Mouse (Mus musculus) fat pad, adult 2 months (tissue): Measurements from ENCODE around the gene Rbm43.

Source experiments
- DNase-seq: peaks from one replicate; pipeline ENCODE4 v3.0.0-alpha.2; 2011; ENCODE audit warnings: low read depth, low spot score; ENCODE audit errors: extremely low read depth

Rbm43 gene

GRCm38 (mm10) chr2:51934574-51935334 is at the start of gene Rbm43:
TSS of gene Rbm43 (minus strand) at chr2:51935163.
- peak; percentile 5 for DNase-seq

GRCm38 (mm10) chr2:51982288-51982687 is 47.3 kb upstream of the Rbm43 start:
- no peak for DNase-seq

GRCm38 (mm10) chr2:51981630-51982029 is 46.7 kb upstream of the Rbm43 start:
- DNase-seq, result no peak

GRCm38 (mm10) chr2:51973410-51973968 is 38.5 kb upstream of the Rbm43 start, which contains the start of gene Nmi:
TSS of gene Nmi (minus strand) at chr2:51973494.
- DNase-seq, result no peak

DNA sequence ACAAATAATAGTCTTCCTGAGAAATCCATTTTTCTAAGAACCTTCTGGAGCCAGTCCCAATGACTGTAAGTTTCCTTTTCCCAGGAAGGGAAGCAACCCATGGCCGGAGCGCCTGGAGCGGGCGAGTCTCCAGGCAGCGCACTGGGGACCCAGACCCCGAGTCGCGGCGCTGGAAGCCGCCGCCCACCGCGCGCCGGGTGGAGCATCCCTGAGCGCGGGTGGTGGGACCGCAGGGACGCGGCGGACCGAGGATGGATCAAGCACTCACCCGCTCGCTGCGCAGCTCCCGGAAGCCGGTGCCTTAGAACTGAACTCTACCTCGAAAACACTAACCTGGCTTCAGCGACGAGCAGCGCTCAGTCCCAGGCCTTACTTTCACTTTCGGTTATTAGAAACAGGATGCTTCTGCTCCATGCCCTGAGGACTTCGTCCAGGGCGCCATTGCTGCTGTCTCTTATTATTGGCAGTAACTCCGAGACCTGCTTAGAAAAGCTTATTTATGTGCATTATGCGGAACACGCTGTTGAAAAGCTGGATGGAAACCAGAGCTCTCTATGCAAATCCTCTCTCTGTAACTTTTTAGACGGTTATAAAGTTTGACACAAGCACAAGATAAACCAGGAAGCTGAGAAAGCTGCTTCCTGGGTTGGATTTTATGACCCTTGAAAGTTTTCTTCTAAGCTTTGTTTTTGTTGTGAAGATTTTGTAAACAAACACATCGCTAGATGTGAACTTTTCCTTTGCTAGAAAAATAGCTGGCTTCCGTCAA is 37.9 kb upstream of the Rbm43 start:
- DNase-seq, result no peak

GRCm38 (mm10) chr2:51972142-51972541 is 37.2 kb upstream of the Rbm43 start:
- DNase-seq, result no peak

- no peak for DNase-seq
Observed at GRCm38 (mm10) chr2:51970897-51971296, 35.9 kb upstream of the Rbm43 start.

DNA sequence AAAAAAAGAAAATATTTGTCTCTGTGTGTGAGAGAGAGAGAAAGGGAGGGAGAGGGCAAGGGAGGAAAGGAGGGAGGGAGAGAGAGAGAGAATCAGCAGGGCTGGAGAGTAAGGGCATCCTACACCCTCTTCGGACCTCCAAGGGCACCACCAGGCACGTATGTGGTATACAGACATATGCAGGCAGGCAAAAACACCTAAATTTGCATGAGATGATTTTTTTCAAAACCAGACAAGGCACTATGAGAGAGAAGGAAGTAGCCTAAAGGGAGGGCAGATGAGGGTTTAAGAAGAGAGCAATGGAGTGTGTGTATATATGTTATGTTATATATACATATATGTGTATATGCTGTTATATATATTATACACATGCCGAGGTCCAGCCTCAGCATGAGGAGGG is 32.3 kb upstream of the Rbm43 start:
- DNase-seq, result no peak

DNA sequence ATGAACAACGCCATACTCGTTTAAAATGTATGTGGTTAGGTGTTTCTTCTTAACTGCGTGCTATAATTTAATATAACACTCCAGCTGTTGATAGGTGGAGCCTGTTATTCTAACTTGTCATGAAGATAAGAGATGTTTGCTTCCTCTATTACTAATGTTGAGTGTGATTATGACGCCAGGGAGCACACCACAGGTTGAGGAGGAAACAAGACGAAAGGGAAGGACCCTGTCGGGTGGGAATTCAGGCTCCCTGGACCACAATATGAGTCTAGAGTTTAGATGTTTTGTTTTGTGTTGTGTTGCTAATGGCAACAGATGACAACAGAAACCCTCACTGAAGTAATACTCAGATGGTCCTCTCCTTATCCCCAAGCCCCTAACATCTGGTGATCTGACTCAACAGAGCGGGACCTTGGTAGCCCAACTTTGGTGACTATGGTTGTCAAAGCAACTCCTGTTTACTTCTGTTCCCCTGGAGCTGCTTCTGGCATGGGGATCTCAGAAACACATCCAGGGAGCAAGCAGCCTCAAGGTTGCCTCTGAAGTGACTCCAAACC is 18.8 kb upstream of the Rbm43 start:
- no peak for DNase-seq

GRCm38 (mm10) chr2:51950876-51951275 is 15.9 kb upstream of the Rbm43 start:
- no peak for DNase-seq

DNA sequence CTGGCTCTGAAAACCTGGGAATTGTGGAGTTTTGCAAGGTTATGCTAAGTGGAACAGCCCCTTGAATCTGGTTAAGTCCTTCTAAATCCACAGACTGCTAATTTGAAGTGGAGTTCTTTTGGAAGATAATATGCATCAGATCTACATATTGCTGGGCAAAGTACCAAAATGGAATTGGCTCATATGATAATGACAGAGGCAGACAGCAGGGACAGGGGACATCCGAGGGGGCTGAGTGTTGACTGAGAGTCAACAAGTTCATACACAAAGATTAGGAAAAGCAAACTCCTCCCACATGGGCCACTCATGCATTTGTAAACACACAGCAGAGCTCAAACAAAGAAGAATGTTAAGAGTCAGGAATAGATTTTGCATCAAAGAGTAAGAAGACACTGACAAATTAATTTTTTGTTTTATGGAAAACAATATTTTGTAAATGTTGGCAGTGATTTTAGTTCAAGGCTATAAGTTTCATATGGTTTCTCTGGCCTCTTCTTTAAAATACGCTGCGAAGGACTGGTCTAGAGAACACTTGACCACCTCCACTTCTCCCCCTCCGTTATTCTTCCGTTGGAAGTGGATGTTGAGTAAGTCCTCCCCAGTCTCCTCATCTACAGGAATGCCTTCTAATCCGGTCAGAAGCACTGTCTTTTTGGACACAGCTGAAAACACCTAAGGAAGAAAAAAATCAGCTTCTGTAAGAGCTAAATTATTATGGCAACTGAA is 13.3 kb upstream of the Rbm43 start:
- DNase-seq, result no peak

DNA sequence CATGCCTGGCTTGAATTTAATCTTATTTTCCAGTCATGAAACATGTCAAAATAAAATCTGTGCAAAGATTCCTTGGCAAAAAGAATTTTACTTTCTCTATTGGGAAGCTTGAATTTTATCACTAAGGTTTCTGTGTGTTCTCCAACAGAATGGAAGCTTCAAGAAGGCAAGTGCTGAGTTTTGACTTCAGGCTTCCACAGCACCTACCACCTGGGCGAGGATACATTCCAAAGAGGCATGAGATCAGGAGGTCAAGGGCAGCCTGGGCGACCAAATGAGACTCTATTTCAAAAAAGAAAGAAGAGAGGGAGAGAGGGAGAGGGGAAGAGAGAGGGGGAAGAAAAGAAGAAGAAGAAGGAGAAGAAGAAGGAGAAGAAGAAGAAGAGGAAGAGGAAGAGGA is 10.8 kb upstream of the Rbm43 start:
- DNase-seq, result no peak

- DNase-seq, result no peak
Observed at GRCm38 (mm10) chr2:51941832-51942231, 6.9 kb upstream of the Rbm43 start.

- no peak for DNase-seq
Observed at GRCm38 (mm10) chr2:51938750-51939149, 3.8 kb upstream of the Rbm43 start.

DNA sequence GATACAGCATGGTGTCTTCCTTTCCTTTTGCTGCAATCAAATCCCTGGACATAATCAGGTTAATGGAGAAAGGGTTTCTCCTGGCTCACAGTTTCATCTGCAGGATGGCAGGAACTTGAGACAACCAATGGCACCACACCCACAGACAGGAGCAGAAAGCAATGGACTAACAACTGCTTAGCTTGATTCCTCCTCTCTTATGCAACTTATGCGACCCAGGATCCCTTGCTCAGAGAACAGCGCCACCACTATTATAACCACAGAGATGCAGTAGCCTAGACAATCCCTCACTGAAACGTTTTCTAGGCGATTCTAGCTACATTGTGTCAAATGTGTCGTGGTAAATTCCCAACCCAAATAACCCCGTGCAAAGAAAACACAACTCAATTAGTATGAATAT is 2.0 kb upstream of the Rbm43 start:
- no peak for DNase-seq

GRCm38 (mm10) chr2:51936585-51936984 is 1.6 kb upstream of the Rbm43 start:
- no peak for DNase-seq

DNA sequence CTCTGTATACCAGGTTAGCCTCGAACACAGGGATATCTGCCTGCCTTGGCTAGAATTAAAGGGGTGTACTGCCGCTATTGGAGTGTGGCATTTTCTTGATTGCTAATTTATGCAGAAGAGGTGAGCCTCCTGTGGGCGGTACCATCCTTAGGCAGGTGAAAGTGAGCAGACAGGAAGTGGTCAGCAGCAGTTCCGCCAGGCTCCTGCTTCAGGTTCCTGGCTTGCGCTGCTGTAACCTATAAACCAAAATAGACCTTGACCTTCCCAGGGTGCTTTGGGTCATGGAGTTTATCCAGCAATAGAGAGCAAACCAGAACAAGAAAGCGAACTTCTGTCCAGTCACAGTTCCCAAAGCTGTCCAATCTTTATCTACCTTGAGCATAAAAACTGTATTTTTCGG is 958 bp upstream of the Rbm43 start:
- no peak for DNase-seq

GRCm38 (mm10) chr2:51933341-51934134 is 1.4 kb downstream of the Rbm43 start:
- no peak for DNase-seq

GRCm38 (mm10) chr2:51931241-51931640 is 3.7 kb downstream of the Rbm43 start:
- no peak for DNase-seq
